Mouse (Mus musculus) embryonic facial prominence, embryonic 11.5 days (tissue): ENCODE results near the gene Olfm3. TPM values are rescaled to one million over a fixed set of nuclear protein-coding genes. Genes with fewer than 3 reads are reported as not detected.

Experiments used
- ATAC-seq: fragments of 200-750 bp; cut with Nextera tagmentation; replicated peaks from 2 replicates; pipeline ENCODE4 v1.8.0; 2017; ENCODE audit warnings: low read depth; ENCODE audit not compliant: insufficient number of reproducible peaks, low FRiP score, low TSS enrichment
- DNase-seq: peaks from one replicate; pipeline ENCODE4 v3.0.0-alpha.2; 2015; ENCODE audit warnings: low spot score
- H3K27ac ChIP-seq: fragments of 300-500 bp; sonication (generic); replicated peaks from 2 replicates; pipeline ENCODE4 v1.5.1; 2014; ENCODE audit warnings: mild to moderate bottlenecking, low read depth, low read length, control low read depth
- H3K27me3 ChIP-seq: fragments of 300-500 bp; sonication (generic); 2 replicates; pipeline ENCODE4 v1.6.1; 2014; ENCODE audit warnings: mild to moderate bottlenecking, low read length, moderate library complexity, mixed read lengths; ENCODE audit not compliant: control insufficient read depth, insufficient read depth
- H3K36me3 ChIP-seq: fragments of 300-500 bp; sonication (generic); replicated peaks from 2 replicates; pipeline ENCODE4 v1.6.1; 2014; ENCODE audit warnings: low read depth, mild to moderate bottlenecking, low read length, moderate library complexity, mixed read lengths; ENCODE audit not compliant: control insufficient read depth, insufficient read depth
- H3K4me1 ChIP-seq: fragments of 300-500 bp; sonication (generic); 2 replicates; pipeline ENCODE4 v1.6.1; 2014; ENCODE audit warnings: low read length, mixed read lengths; ENCODE audit not compliant: control insufficient read depth, insufficient read depth
- H3K4me2 ChIP-seq: fragments of 300-500 bp; sonication (generic); 2 replicates; pipeline ENCODE4 v1.6.1; 2014; ENCODE audit warnings: low read depth, mild to moderate bottlenecking, control low read depth, low read length, moderate library complexity
- H3K4me3 ChIP-seq: fragments of 300-500 bp; sonication (generic); 2 replicates; pipeline ENCODE4 v1.5.1; 2014; ENCODE audit warnings: low read depth, low read length, control low read depth
- H3K9ac ChIP-seq: fragments of 300-500 bp; sonication (generic); replicated peaks from 2 replicates; pipeline ENCODE4 v1.6.1; 2014; ENCODE audit warnings: mild to moderate bottlenecking, control low read depth, low read length
- H3K9me3 ChIP-seq: fragments of 300-500 bp; sonication (generic); replicated peaks from 2 replicates; pipeline ENCODE4 v1.6.1; 2016; ENCODE audit warnings: mild to moderate bottlenecking, low read length, inconsistent platforms, mixed read lengths; ENCODE audit not compliant: control insufficient read depth
- WGBS: fragments of 180-500 bp; shearing (Covaris S2); extraction: QIAGEN DNeasy Blood & Tissue Kit; methylation state at CpG from one replicate; pipeline ENCODE4 v1.1.7; 2014; 5-methylcytosine and 5-hydroxymethylcytosine counted together
- polyA plus RNA-seq: library from polyadenylated mRNA; unstranded; fragments of >200 nt; fragmentation: Nextera tagmentation; extraction: Ambion mirVana; gene quantifications from 2 replicates; pipeline ENCODE4 v1.2.1, GENCODE M21; 2014

Olfm3 gene
- polyA plus RNA-seq, 1 experiment from 2014 or later = 0.50 TPM

GRCm38 (mm10) chr3:114995956-114996355 is 92.1 kb downstream of the Olfm3 start:
- ATAC-seq (no peak), DNase-seq (no peak)
- no peak overlapping the region for H3K9ac ChIP-seq
- 74% methylated on average over 1 of the region's 1 CpGs for WGBS
- no peaks in the 10 kb centered on the region for H3K4me1 ChIP-seq
- no peak overlapping the region for H3K4me3 ChIP-seq
- no peaks in the 10 kb centered on the region for H3K9me3 ChIP-seq
- no peak overlapping the region for H3K27ac ChIP-seq
- H3K4me2 ChIP-seq = no peak overlapping the region
- H3K36me3 ChIP-seq = no peaks in the 10 kb centered on the region
- H3K27me3 ChIP-seq = no peaks in the 10 kb centered on the region

- no peak overlapping the region for H3K9ac ChIP-seq
- H3K27me3 ChIP-seq = no peaks in the 10 kb centered on the region
- ATAC-seq = no peak
- H3K36me3 ChIP-seq = no peaks in the 10 kb centered on the region
- no peak overlapping the region for H3K27ac ChIP-seq
- no peaks in the 10 kb centered on the region for H3K9me3 ChIP-seq
- H3K4me1 ChIP-seq = no peaks in the 10 kb centered on the region
- WGBS = 81% methylated on average over 3 of the region's 3 CpGs
- DNase-seq = no peak
- no peak overlapping the region for H3K4me3 ChIP-seq
- H3K4me2 ChIP-seq = no peak overlapping the region
Measured at GRCm38 (mm10) chr3:115027560-115027959, 123.7 kb downstream of the Olfm3 start.

GRCm38 (mm10) chr3:115028046-115028445 is 124.2 kb downstream of the Olfm3 start:
- Histone ChIP-seq H3K4me2 (no peak overlapping the region), H3K4me3 (no peak overlapping the region), H3K36me3 (no peaks in the 10 kb centered on the region), H3K9ac (no peak overlapping the region), H3K27ac (no peak overlapping the region), H3K4me1 (no peaks in the 10 kb centered on the region), H3K9me3 (no peaks in the 10 kb centered on the region), H3K27me3 (no peaks in the 10 kb centered on the region)
- no peak for ATAC-seq
- no peak for DNase-seq
- 80% methylated on average over 1 of the region's 1 CpGs for WGBS

- no peaks in the 10 kb centered on the region for H3K9me3 ChIP-seq
- H3K27me3 ChIP-seq = no peaks in the 10 kb centered on the region
- no peaks in the 10 kb centered on the region for H3K4me1 ChIP-seq
- ATAC-seq (no peak), DNase-seq (no peak)
- no peak overlapping the region for H3K27ac ChIP-seq
- no peaks in the 10 kb centered on the region for H3K36me3 ChIP-seq
- H3K4me2 ChIP-seq = no peak overlapping the region
- H3K9ac ChIP-seq = no peak overlapping the region
- whole genome bisulfite sequencing = 86% methylated on average over 1 of the region's 1 CpGs
- H3K4me3 ChIP-seq = no peak overlapping the region
Measured at GRCm38 (mm10) chr3:115028611-115029010, 124.7 kb downstream of the Olfm3 start.

- DNase-seq = no peak
- H3K9me3 ChIP-seq = no peaks in the 10 kb centered on the region
- ATAC-seq = no peak
- no peaks in the 10 kb centered on the region for H3K4me1 ChIP-seq
- no peaks in the 10 kb centered on the region for H3K36me3 ChIP-seq
- no peak overlapping the region for H3K4me2 ChIP-seq
- WGBS = 89% methylated on average over 5 of the region's 5 CpGs
- H3K4me3 ChIP-seq = no peak overlapping the region
- H3K9ac ChIP-seq = no peak overlapping the region
- no peaks in the 10 kb centered on the region for H3K27me3 ChIP-seq
- no peak overlapping the region for H3K27ac ChIP-seq
Measured at GRCm38 (mm10) chr3:115049060-115049459, 145.2 kb downstream of the Olfm3 start.

- no peak overlapping the region for H3K27ac ChIP-seq
- ATAC-seq (no peak), DNase-seq (no peak)
- H3K4me2 ChIP-seq = no peak overlapping the region
- no peak overlapping the region for H3K4me3 ChIP-seq
- no peaks in the 10 kb centered on the region for H3K27me3 ChIP-seq
- WGBS = 84% methylated on average over 1 of the region's 1 CpGs
- no peaks in the 10 kb centered on the region for H3K9me3 ChIP-seq
- H3K36me3 ChIP-seq = no peaks in the 10 kb centered on the region
- no peaks in the 10 kb centered on the region for H3K4me1 ChIP-seq
- H3K9ac ChIP-seq = no peak overlapping the region
Measured at GRCm38 (mm10) chr3:115064901-115065300, 161.0 kb downstream of the Olfm3 start.

- ATAC-seq = no peak; the same call in 1 of the 2 replicates
- H3K27me3 ChIP-seq = no peaks in the 10 kb centered on the region
- 24% methylated on average over 12 of the region's 12 CpGs for WGBS
- no peaks in the 10 kb centered on the region for H3K4me1 ChIP-seq
- H3K9me3 ChIP-seq = no peaks in the 10 kb centered on the region
- no peaks in the 10 kb centered on the region for H3K36me3 ChIP-seq
- H3K27ac ChIP-seq = no peak overlapping the region
- peak; percentile 26 for DNase-seq
- no peak overlapping the region for H3K4me2 ChIP-seq
- no peak overlapping the region for H3K4me3 ChIP-seq
- no peak overlapping the region for H3K9ac ChIP-seq
Measured at GRCm38 (mm10) chr3:115080428-115081181, 176.7 kb downstream of the Olfm3 start.

GRCm38 (mm10) chr3:115081371-115081770 is 177.5 kb downstream of the Olfm3 start:
- no peaks in the 10 kb centered on the region for H3K4me1 ChIP-seq
- ATAC-seq = no peak
- no peaks in the 10 kb centered on the region for H3K9me3 ChIP-seq
- no peaks in the 10 kb centered on the region for H3K36me3 ChIP-seq
- DNase-seq = no peak
- H3K9ac ChIP-seq = no peak overlapping the region
- no peaks in the 10 kb centered on the region for H3K27me3 ChIP-seq
- no peak overlapping the region for H3K4me2 ChIP-seq
- no peak overlapping the region for H3K27ac ChIP-seq
- H3K4me3 ChIP-seq = no peak overlapping the region
- WGBS = 38% methylated on average over 2 of the region's 2 CpGs
